Mouse (Mus musculus) stomach, embryonic 15.5 days (tissue): ENCODE data around the gene Barx2. TPM values are rescaled to one million over a fixed set of nuclear protein-coding genes. Genes with fewer than 3 reads are reported as not detected.
A peak's percentile ranks its signal among the peaks of the same experiment; 100 is the strongest.

Experiments used
- ATAC-seq: fragments of 200-750 bp; cut with Nextera tagmentation; 2 replicates; pipeline ENCODE4 v1.8.0; 2017; ENCODE audit warnings: low read depth, moderate number of reproducible peaks, moderate TSS enrichment; ENCODE audit not compliant: insufficient read depth, low FRiP score
- H3K27ac ChIP-seq: fragments of 300-500 bp; sonication (generic); 2 replicates; pipeline ENCODE4 v1.5.1; 2015; ENCODE audit warnings: mild to moderate bottlenecking, inconsistent platforms
- H3K27me3 ChIP-seq: fragments of 300-500 bp; sonication (generic); replicated peaks from 2 replicates; pipeline ENCODE4 v1.6.1; 2015; ENCODE audit warnings: inconsistent platforms
- H3K36me3 ChIP-seq: fragments of 300-500 bp; sonication (generic); 2 replicates; pipeline ENCODE4 v1.6.1; 2015; ENCODE audit warnings: inconsistent platforms
- H3K4me1 ChIP-seq: fragments of 300-500 bp; sonication (generic); 2 replicates; pipeline ENCODE4 v1.6.1; 2015; ENCODE audit warnings: inconsistent platforms
- H3K4me2 ChIP-seq: fragments of 300-500 bp; sonication (generic); 2 replicates; pipeline ENCODE4 v1.6.1; 2015; ENCODE audit warnings: mild to moderate bottlenecking, inconsistent platforms
- H3K4me3 ChIP-seq: fragments of 300-500 bp; sonication (generic); replicated peaks from 2 replicates; pipeline ENCODE4 v1.5.1; 2015; ENCODE audit warnings: inconsistent platforms
- H3K9ac ChIP-seq: fragments of 300-500 bp; sonication (generic); 2 replicates; pipeline ENCODE4 v1.6.1; 2015; ENCODE audit warnings: inconsistent platforms
- H3K9me3 ChIP-seq: fragments of 300-500 bp; sonication (generic); 2 replicates; pipeline ENCODE4 v1.6.1; 2016; ENCODE audit warnings: inconsistent platforms
- WGBS: fragments of 180-500 bp; shearing (Covaris S2); methylation state at CpG from one replicate; pipeline ENCODE4 v1.1.7; 2015; 5-methylcytosine and 5-hydroxymethylcytosine counted together
- polyA plus RNA-seq: library from polyadenylated mRNA; unstranded; fragments of >200 nt; fragmentation: Nextera tagmentation; extraction: Ambion mirVana; gene quantifications from 2 replicates; pipeline ENCODE4 v1.2.1, GENCODE M21; 2015

Gene Barx2
- polyA plus RNA-seq, 1 experiment from 2014 or later, result 0.69 TPM

- peak; percentile 82 for ATAC-seq
- H3K27ac ChIP-seq, result no peak overlapping the region
Measured at GRCm38 (mm10) chr9:31925830-31926624, 12.8 kb upstream of the Barx2 start.

GRCm38 (mm10) chr9:31923529-31923928 is 10.3 kb upstream of the Barx2 start:
- Histone ChIP-seq H3K27me3 (peaks cover 13% of the 10 kb centered on the region), H3K27ac (no peak overlapping the region), H3K4me1 (peaks cover 2% of the 10 kb centered on the region; the same call in 1 of the 2 replicates), H3K4me3 (no peak overlapping the region), H3K4me2 (no peak overlapping the region), H3K9ac (no peak overlapping the region), H3K9me3 (no peaks in the 10 kb centered on the region), H3K36me3 (no peaks in the 10 kb centered on the region)
- 75% methylated on average over 7 of the region's 7 CpGs for WGBS
- no peak for ATAC-seq

More at GRCm38 (mm10) chr9:31925830-31926624, 12.8 kb upstream of the Barx2 start:
- no peaks in the 10 kb centered on the region for H3K27me3 ChIP-seq
- peaks cover 2% of the 10 kb centered on the region; the same call in 1 of the 2 replicates for H3K4me1 ChIP-seq
- no peaks in the 10 kb centered on the region for H3K9me3 ChIP-seq
- H3K36me3 ChIP-seq, result no peaks in the 10 kb centered on the region
- H3K4me2 ChIP-seq, result peak overlapping the region; percentile 35
- H3K4me3 ChIP-seq, result no peak overlapping the region
- 14% methylated on average over 22 of the region's 22 CpGs for WGBS
- no peak overlapping the region for H3K9ac ChIP-seq

GRCm38 (mm10) chr9:31919802-31920201 is 6.5 kb upstream of the Barx2 start:
- Histone ChIP-seq H3K27me3 (peaks cover 44% of the 10 kb centered on the region), H3K4me3 (no peak overlapping the region), H3K4me1 (peaks cover 2% of the 10 kb centered on the region), H3K27ac (no peak overlapping the region), H3K36me3 (no peaks in the 10 kb centered on the region), H3K9me3 (no peaks in the 10 kb centered on the region), H3K9ac (no peak overlapping the region), H3K4me2 (no peak overlapping the region)
- whole genome bisulfite sequencing, result 11% methylated on average over 1 of the region's 1 CpGs
- ATAC-seq, result no peak

- H3K27me3 ChIP-seq, result peaks cover 75% of the 10 kb centered on the region
- no peak overlapping the region for H3K9ac ChIP-seq
- H3K27ac ChIP-seq, result no peak overlapping the region
- WGBS, result 7% methylated on average over 9 of the region's 9 CpGs
- no peak for ATAC-seq
- no peak overlapping the region for H3K4me3 ChIP-seq
- H3K4me1 ChIP-seq, result peaks cover 23% of the 10 kb centered on the region
- no peak overlapping the region for H3K4me2 ChIP-seq
- H3K36me3 ChIP-seq, result no peaks in the 10 kb centered on the region
- no peaks in the 10 kb centered on the region for H3K9me3 ChIP-seq
Measured at GRCm38 (mm10) chr9:31916421-31916820, 3.2 kb upstream of the Barx2 start.

GRCm38 (mm10) chr9:31914871-31915270 is 1.6 kb upstream of the Barx2 start:
- no peak for ATAC-seq
- peaks cover 84% of the 10 kb centered on the region for H3K27me3 ChIP-seq
- WGBS, result 2% methylated on average over 34 of the region's 34 CpGs

GRCm38 (mm10) chr9:31913739-31914591 is 703 bp upstream of the Barx2 start:
- Histone ChIP-seq H3K4me2 (peak overlapping the region; percentile 93), H3K27ac (no peak overlapping the region), H3K4me3 (peak overlapping the region; percentile 49), H3K9ac (no peak overlapping the region), H3K9me3 (no peaks in the 10 kb centered on the region), H3K36me3 (no peaks in the 10 kb centered on the region), H3K27me3 (peaks cover 76% of the 10 kb centered on the region), H3K4me1 (peaks cover 23% of the 10 kb centered on the region)
- WGBS, result under 1% methylated on average over 54 of the region's 54 CpGs
- ATAC-seq, result no peak

More at GRCm38 (mm10) chr9:31914871-31915270, 1.6 kb upstream of the Barx2 start:
- no peak overlapping the region for H3K9ac ChIP-seq
- no peaks in the 10 kb centered on the region for H3K36me3 ChIP-seq
- H3K4me3 ChIP-seq, result peak overlapping the region; percentile 49
- peaks cover 23% of the 10 kb centered on the region for H3K4me1 ChIP-seq
- H3K4me2 ChIP-seq, result peak overlapping the region; percentile 93
- H3K27ac ChIP-seq, result no peak overlapping the region
- no peaks in the 10 kb centered on the region for H3K9me3 ChIP-seq

- no peak overlapping the region for H3K9ac ChIP-seq
- no peaks in the 10 kb centered on the region for H3K9me3 ChIP-seq
- H3K4me2 ChIP-seq, result peak overlapping the region; percentile 93
- no peak for ATAC-seq
- no peak overlapping the region for H3K27ac ChIP-seq
- peak overlapping the region; percentile 49 for H3K4me3 ChIP-seq
- H3K36me3 ChIP-seq, result no peaks in the 10 kb centered on the region
- peaks cover 76% of the 10 kb centered on the region for H3K27me3 ChIP-seq
- peaks cover 23% of the 10 kb centered on the region for H3K4me1 ChIP-seq
- WGBS, result 5% methylated on average over 16 of the region's 16 CpGs
Measured at GRCm38 (mm10) chr9:31912553-31912920, 725 bp downstream of the Barx2 start.

GRCm38 (mm10) chr9:31910221-31910620 is 3.0 kb downstream of the Barx2 start:
- no peak overlapping the region for H3K9ac ChIP-seq
- no peaks in the 10 kb centered on the region for H3K9me3 ChIP-seq
- peaks cover 52% of the 10 kb centered on the region for H3K27me3 ChIP-seq
- WGBS, result 58% methylated on average over 5 of the region's 5 CpGs
- ATAC-seq, result no peak
- no peak overlapping the region for H3K4me2 ChIP-seq
- no peaks in the 10 kb centered on the region for H3K36me3 ChIP-seq
- no peak overlapping the region for H3K27ac ChIP-seq
- no peak overlapping the region for H3K4me3 ChIP-seq
- peaks cover 23% of the 10 kb centered on the region for H3K4me1 ChIP-seq

GRCm38 (mm10) chr9:31901781-31902180 is 11.5 kb downstream of the Barx2 start:
- H3K36me3 ChIP-seq, result no peaks in the 10 kb centered on the region
- H3K4me2 ChIP-seq, result no peak overlapping the region
- no peak overlapping the region for H3K9ac ChIP-seq
- ATAC-seq, result no peak
- H3K4me1 ChIP-seq, result no peaks in the 10 kb centered on the region
- 87% methylated on average over 2 of the region's 2 CpGs for WGBS
- no peak overlapping the region for H3K4me3 ChIP-seq
- H3K27ac ChIP-seq, result no peak overlapping the region
- no peaks in the 10 kb centered on the region for H3K9me3 ChIP-seq
- H3K27me3 ChIP-seq, result no peaks in the 10 kb centered on the region

- no peaks in the 10 kb centered on the region for H3K9me3 ChIP-seq
- no peak overlapping the region for H3K4me2 ChIP-seq
- H3K4me1 ChIP-seq, result no peaks in the 10 kb centered on the region
- no peak; the same call in 1 of the 2 replicates for ATAC-seq
- H3K27ac ChIP-seq, result 0 out of 2 replicates have a peak overlapping the region, but pooled peaks have one; percentile 35
- no peak overlapping the region for H3K9ac ChIP-seq
- no peak overlapping the region for H3K4me3 ChIP-seq
- H3K27me3 ChIP-seq, result no peaks in the 10 kb centered on the region
- WGBS, result 51% methylated on average over 10 of the region's 10 CpGs
- H3K36me3 ChIP-seq, result no peaks in the 10 kb centered on the region
Measured at GRCm38 (mm10) chr9:31894775-31895320, 18.4 kb downstream of the Barx2 start.

- no peak for ATAC-seq
- no peak overlapping the region for H3K4me3 ChIP-seq
- no peak overlapping the region for H3K9ac ChIP-seq
- H3K36me3 ChIP-seq, result no peaks in the 10 kb centered on the region
- 77% methylated on average over 4 of the region's 4 CpGs for WGBS
- H3K27ac ChIP-seq, result no peak overlapping the region
- no peaks in the 10 kb centered on the region for H3K27me3 ChIP-seq
- H3K4me1 ChIP-seq, result no peaks in the 10 kb centered on the region
- no peaks in the 10 kb centered on the region for H3K9me3 ChIP-seq
- no peak overlapping the region for H3K4me2 ChIP-seq
Measured at GRCm38 (mm10) chr9:31888333-31888732, 24.9 kb downstream of the Barx2 start.

GRCm38 (mm10) chr9:31886258-31886657 is 27.0 kb downstream of the Barx2 start:
- H3K4me3 ChIP-seq, result no peak overlapping the region

More at GRCm38 (mm10) chr9:31886258-31886657, 27.0 kb downstream of the Barx2 start:
- no peaks in the 10 kb centered on the region for H3K9me3 ChIP-seq
- 29% methylated on average over 3 of the region's 3 CpGs for WGBS
- no peak overlapping the region for H3K27ac ChIP-seq
- H3K36me3 ChIP-seq, result no peaks in the 10 kb centered on the region
- H3K4me1 ChIP-seq, result no peaks in the 10 kb centered on the region
- H3K9ac ChIP-seq, result no peak overlapping the region
- no peak for ATAC-seq
- H3K4me2 ChIP-seq, result no peak overlapping the region
- no peaks in the 10 kb centered on the region for H3K27me3 ChIP-seq
